Mouse (Mus musculus): ENCODE measurements around the gene Glo1. TPM values are rescaled to one million over a fixed set of nuclear protein-coding genes. Genes with fewer than 3 reads are reported as not detected.

Gene Glo1
- 19.2 and 23.2 TPM in 2 replicates for total RNA-seq (2023)

DNA sequence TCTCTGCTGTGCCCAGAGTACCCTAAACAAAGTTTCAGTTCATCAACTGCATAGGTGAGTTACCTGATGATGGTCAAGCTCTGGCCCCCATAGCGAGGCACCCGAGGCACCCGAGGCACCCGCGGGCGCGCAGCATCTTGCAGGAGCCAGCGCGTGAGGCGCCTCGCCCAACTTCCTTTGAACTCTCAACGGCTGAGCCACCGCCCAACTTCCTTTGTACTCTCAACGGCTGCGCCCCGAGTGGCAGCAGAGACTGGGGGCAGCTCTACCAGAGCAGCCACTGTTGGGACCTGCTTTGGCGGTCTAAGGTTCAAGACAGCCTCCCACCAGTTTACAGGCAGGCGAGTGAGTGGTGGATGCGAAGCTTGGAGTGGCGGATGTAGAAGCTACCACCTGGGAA lies at the start of gene Glo1:
Glo1 (minus strand) TSS at position 153 of the 400 bp plus-strand sequence.

GRCm38 (mm10) chr17:30624132-30624531 lies 2.5 kb downstream of the Glo1 start, which contains the start of gene Dnah8:
Gene Dnah8, plus strand, starts transcription at chr17:30624354.

GRCm38 (mm10) chr17:30575941-30576773 lies 50.5 kb downstream of the Glo1 start, which contains the start of gene Btbd9:
Gene Btbd9, minus strand, starts transcription at chr17:30576488.

Other genes with a start within 250 kb of the Glo1 start
- gene Btbd9, start 50.4 kb downstream of the Glo1 start, total RNA-seq (2023), result 52.6 and 110 TPM in 2 replicates
- 18.0 and 29.4 TPM in 2 replicates for gene Dnah8, start 2.5 kb downstream of the Glo1 start, total RNA-seq (2023)